Mouse (Mus musculus) neural tube, embryonic 10.5 days (tissue): ENCODE data around the gene Tnni3.

ENCODE experiments used
- DNase-seq: peaks from one replicate; pipeline ENCODE4 v3.0.0-alpha.2; 2017; ENCODE audit warnings: low spot score; ENCODE audit errors: extremely low spot score

The Tnni3 gene

DNA sequence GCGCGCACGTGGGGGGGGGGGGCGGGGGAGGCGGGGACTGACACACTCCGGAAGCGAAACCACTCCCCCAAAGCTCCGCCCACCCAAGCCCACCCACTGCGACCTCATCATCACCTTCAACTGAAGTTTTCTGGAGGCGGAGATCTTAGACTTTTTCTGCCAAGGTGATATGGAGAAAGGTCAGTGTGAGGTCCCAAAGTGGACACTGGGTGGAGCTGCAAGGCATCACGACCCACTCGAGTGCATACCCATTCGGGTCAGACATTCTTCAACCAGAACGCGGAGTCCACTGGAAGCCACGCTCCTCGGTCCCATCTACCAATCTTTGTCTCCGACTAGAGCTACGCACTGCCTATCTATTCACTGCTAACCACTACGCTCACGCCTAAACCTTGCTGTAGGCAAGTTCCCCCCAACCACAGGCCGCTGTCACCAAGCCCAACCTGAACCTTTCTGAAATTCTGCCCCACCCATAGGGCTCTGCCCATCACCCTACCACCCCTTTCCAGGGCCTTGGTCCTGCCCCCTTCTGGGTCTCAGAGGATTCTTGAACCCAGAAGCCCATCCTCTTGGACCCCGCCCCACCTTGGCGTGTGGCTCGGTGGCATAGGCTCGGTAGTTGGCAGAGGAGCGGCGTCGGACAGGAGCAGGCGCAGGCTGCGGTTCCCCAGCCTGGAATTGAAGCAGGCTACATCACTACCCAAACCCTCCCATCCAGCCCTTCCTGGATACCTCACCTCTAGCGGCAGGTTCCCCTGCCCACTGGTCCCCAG lies 2.6 kb downstream of the Tnni3 start:
- DNase-seq: no peak

DNA sequence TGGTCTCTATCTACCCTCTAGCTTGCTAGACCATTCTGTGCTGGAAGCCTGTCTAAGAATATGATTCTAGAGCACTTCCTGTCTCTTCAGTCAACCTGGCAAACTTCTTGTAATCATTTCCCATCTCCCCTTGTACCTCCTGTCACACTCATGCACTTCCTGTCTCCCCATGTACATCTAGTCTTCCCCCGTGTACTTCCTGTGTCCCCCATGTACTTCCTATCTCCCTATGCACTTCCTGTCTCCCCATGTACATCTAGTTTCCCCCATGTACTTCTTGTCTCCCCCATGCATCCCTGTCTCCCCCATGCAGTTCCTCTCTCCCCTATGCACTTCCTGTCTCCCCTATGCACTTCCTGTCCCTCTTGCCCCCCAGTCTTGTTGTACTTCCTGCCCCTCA lies 5.5 kb downstream of the Tnni3 start:
- no peak for DNase-seq

- DNase-seq: no peak
Observed at GRCm38 (mm10) chr7:4516332-4517050, 7.5 kb downstream of the Tnni3 start, which contains the start of gene Tnnt1. TSS of gene Tnnt1 (minus strand) at chr7:4516382.

DNA sequence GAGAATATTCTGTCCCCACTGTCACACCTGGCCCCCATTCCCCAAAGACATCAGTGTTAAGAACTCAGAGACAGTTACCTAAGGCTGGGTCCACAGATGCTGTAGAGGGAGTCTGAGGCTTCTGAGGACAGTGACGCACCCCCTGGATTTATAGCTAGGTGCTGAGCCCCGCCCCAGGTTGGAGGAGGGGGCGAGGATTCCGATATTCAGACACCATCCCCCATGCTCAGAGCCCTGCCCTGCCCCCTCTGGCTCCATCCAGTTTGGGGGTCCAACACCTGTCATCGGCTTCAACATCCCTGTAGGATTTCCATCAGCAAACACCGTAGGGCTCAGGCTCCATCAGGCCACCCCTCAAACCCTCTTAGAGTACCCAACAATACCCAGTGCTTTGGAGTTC lies 8.2 kb downstream of the Tnni3 start:
- no peak for DNase-seq

DNA sequence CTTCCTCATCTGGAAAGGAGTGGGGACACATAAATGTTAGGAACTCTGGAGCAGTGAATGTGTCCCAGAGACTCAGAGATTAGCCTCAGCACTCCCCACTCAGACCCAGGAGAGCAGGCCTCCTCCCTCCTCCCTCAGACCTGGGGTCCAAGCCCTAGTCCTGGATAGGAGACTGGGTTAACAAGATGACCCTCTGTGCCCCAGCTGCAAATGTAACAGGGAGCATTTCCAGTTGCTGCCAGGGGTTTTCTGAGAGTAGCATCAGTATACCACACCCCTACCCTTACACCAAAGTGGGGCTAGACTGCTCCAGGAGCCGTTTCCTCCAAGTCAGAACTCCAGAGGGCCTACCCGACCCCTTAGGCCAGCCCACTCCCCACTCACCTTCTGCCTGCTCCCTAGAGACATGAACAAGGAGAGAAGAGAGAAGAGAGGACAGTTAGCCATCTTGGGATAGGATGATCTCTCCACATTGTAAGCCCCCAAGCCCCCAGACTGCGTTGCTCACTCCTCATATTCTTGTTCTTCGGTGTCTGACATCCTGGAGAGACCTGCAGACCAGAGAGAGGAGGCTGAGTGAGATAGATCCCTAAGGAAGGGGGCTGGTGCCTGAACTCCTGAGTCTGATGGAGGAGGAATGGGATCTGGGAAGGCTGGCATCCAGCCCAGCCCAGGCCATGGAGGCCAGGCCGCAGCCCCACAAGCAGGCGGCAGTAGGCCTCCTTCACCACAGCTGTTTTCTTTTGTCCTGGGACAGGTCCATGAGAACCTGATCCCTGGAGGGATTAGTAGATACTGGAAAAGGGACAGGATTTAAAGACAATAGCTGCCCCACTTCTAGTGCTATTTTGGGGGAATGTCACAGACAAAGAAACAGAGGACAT lies 10.0 kb downstream of the Tnni3 start:
- DNase-seq: no peak

- no peak for DNase-seq
Observed at GRCm38 (mm10) chr7:4513236-4513635, 10.8 kb downstream of the Tnni3 start.

DNA sequence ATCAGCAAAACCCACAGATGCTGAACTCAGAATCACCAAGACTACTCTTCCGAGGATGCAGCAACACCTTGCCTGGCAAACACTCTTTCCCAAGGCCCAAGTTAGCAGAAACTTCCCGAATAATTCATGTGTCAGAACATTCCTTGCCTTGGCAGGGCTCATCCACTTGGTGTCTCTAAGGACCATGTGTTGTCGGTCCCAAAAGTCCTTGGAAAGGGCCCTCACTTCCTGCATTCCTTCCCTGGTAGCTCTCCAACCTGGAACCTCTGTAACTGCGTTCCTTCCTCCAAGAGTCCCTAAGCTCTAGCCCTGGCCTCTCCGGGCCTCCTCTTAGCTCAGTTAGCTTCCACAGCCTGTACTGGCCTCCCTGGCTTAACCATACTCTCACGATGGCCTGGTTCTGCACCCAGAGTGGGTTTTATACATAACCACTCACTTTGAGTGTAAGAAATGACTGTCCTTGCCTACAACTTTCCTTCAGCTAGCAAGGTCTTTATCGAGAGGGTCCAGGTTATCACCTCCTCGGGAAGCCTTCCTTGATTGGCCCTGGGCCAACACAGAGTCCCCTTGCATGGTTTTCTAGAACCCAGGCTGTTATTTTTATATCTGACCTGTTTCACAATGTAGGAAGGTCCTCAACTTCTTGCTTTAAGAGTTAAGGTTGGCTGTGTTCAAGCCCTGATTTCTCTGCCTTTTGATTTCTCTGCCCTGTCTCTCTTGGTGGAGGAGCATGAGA lies 12.4 kb downstream of the Tnni3 start:
- DNase-seq: no peak

GRCm38 (mm10) chr7:4509863-4510608 lies 14.0 kb downstream of the Tnni3 start:
- peak; percentile 77 for DNase-seq

DNA sequence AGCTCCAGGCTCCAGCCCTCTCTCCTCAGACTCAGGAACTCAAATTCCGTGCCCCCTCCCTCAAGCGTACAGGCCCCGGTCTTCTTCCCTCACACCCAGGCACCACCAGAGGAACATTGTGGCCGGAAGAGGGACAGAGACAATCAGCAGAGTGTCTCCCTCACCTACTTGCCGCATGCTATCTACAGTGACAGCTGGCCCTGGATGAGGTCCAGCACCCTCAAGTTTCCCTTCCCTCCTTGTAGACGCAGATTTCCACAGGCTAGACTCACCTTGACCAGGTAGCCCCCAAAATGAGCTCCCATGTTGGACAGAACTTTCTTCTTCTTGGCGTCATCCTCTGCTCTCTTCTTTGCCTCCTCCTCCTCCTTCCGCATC lies 15.3 kb downstream of the Tnni3 start:
- DNase-seq: no peak

DNA sequence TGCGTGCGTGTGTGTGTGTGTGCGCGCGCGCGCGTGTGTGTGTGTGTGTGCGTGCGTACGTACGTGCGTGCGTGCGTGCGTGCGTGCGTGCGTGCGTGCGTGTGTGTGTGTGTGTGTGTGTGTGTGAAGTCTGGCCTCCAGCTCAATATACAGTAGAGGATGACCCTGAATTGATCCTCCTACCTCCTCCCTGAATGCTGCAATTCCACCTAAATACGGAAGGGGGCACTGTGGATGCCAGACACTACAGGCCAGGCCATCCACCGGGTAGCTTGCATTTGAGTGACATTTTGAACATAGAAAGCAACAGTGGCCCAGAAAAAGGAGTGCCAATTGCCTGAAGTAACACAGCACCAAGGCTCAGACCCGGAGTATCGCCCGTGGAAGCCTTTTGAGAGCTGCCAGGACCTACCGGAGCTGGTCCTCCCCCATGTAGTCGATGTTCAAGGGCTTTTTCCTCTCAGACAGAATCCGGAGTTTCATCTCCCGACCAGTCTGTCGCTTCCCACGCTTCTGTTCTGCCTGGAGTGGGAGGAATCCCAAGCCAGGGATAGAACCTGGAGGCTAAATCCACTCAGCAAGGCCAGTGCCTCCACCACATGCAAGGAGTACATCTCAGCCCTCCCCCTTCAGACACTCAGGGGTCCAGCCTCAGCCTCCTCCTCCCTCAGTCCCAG lies 15.8 kb downstream of the Tnni3 start:
- no peak for DNase-seq

- DNase-seq: no peak
Observed at GRCm38 (mm10) chr7:4507220-4507619, 16.8 kb downstream of the Tnni3 start.

DNA sequence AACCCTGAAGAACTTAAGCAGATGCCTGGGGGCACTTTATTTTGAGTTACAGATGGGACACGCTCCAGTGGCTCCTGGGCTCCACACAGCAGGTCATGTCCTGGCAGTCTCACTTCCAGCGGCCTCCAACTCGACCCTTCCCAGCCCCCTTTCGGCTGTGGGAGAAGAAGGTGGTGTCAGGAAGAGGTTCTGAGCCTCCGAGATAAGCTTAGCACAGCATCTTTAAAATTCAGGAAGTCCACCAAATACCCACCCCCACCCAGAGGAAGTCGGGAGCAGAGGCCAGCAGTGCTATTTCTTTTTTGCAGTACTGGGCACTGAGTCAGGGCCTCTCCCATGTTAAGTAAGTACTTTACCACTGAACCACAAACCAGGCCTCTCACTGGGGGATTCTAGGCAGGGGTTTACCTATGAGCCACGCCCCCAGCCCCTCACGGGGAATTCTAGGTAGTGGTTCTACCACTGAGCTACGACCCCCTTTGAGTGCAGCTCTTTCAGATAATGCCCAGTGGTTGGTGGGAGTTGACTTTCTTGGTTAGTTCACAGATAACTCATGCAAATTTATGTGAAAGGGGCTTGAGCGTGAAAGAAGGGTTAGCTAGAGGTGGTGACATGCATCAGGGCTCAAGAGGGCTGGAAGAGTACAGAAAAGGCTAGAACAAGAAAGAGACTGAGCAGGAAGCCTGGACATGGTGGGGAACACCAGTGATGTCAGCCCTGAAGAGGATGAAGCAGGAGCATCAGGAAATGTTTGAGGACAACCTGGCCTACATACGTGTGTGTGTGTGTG lies 19.2 kb downstream of the Tnni3 start:
- no peak for DNase-seq

- DNase-seq: no peak
Observed at GRCm38 (mm10) chr7:4503858-4504257, 20.2 kb downstream of the Tnni3 start.

GRCm38 (mm10) chr7:4503100-4503499 lies 20.9 kb downstream of the Tnni3 start:
- DNase-seq: no peak

GRCm38 (mm10) chr7:4502421-4503090 lies 21.5 kb downstream of the Tnni3 start:
- DNase-seq: no peak

DNA sequence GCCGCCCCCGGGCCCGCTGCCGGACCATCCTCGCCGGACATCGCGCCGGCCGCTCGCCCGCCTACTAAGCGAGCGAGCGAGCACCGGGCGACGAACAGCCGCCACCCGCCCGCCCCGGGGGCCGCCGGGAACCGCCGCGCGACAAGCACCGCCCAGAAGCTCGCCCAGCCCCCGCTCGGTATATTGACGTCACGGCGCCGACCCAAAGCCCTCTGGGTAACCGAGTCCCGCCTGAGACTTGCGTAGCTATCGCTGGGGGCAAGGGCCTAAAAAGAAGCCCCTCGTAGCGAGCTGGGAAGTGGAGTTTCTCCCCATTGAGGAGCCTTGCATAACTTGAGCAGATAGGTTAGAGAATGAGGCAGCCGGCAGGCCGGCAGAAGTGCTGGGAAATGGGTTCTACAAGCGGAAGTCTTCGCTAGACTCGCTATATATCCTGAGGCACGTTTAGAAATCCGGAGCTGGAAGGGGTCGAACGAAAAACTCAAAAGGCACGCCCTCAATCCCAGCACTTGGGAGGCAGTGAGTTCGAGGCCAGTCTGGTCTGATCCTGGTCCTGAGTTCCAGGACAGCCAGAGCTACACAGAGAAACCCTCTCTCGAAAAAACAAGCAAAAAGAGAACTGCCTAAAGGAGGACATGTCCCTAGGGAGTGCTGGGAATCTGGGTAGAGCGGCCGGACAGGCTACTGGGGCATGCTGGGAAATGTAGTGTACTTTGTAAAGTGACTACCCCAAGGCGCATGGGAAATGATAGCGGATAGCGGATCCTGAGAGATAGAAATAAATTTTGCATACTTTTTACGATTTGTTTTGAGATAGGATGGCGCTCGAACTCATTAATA lies 22.3 kb downstream of the Tnni3 start, which contains the start of gene Ppp1r12c:
Gene Ppp1r12c (minus strand): TSS at position 123 of the 840 bp plus-strand sequence.
- DNase-seq: peak; percentile 90

GRCm38 (mm10) chr7:4500892-4501471 lies 23.0 kb downstream of the Tnni3 start:
- DNase-seq: peak; percentile 61
